Mouse (Mus musculus): ENCODE data around the gene Gm36079.
"Not testable (repeated sequence)": the region's sequence is repeated elsewhere in the genome, so short reads cannot be mapped to it uniquely, and the experiment has no call there.

DNA sequence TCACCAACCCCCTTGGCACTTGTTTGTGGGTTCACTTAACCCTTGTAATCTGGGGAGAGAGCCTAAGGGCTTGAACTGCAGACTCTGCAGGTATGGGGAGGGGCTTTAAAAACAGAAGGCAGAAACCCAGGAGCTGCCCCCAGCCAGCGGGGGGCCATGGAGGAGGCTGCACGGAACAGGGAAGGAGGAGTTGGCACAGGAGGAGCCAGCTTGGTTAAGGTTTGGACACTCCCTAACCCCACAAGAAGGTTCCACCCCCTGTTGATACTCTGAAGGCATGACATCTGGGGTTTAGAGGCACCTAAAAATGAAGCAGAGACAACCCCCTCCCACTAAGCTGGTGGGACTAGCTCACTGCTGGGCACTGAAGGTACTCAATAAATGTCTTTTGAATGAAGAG lies 12.8 kb downstream of the Gm36079 start:
- not testable (repeated sequence) for TF ChIP-seq CTCF (IDR thresholded peaks at IDR 0.05; ENCODE audit: borderline replicate concordance, control insufficient read depth, extremely low read depth, insufficient read depth, low read length, poor library complexity); POLR2A (IDR thresholded peaks at IDR 0.05; ENCODE audit: control insufficient read depth, extremely low read depth, insufficient read depth, low read length, poor library complexity)

All from thymus, adult 2 months (tissue).